Comparison of ENCODE assay signal across 8 mouse cellular contexts in genomic region chr19:32127180-32127850, GRCm38 (mm10). TPM values are rescaled to one million over a fixed set of nuclear protein-coding genes. Genes with fewer than 3 reads are reported as not detected.
DNase-seq lines count a peak whose midpoint lies in the region; ATAC-seq and TF ChIP-seq lines count a peak whose summit lies in the region.

No protein-coding gene starts in this region.

- ATAC-seq in hindbrain, postnatal 0 days = peak; percentile 64; the same call in 1 of the 2 replicates
- ATAC-seq in hindbrain, embryonic 14.5 days (ENCODE audit: low FRiP score) = no peak
- no peak for ATAC-seq in G1E (ENCODE audit: extremely low read depth, insufficient number of reproducible peaks, low FRiP score, poor library complexity, severe bottlenecking)
- peak; percentile 71 for ATAC-seq in erythroblast, adult 5-6 weeks (replicated peaks; ENCODE audit: low FRiP score, poor library complexity, severe bottlenecking)
- no peak for ATAC-seq in hindbrain, embryonic 13.5 days (ENCODE audit: low FRiP score)

- no peak overlapping the region for H3K9ac ChIP-seq in hindbrain, postnatal 0 days (replicated peaks; ENCODE audit: low read length)
- H3K9ac ChIP-seq in hindbrain, embryonic 14.5 days = no peak overlapping the region
- no peak overlapping the region for H3K9ac ChIP-seq in hindbrain, embryonic 13.5 days

- WGBS in hindbrain, postnatal 0 days = 78% methylated on average over 10 of the region's 10 CpGs
- 78% methylated on average over 10 of the region's 10 CpGs for WGBS in hindbrain, embryonic 14.5 days
- 77% methylated on average over 10 of the region's 10 CpGs for WGBS in hindbrain, embryonic 13.5 days

- no peaks in the 10 kb centered on the region for H3K36me3 ChIP-seq in hindbrain, postnatal 0 days (ENCODE audit: insufficient read depth, low read length)
- no peaks in the 10 kb centered on the region; the same call in 1 of the 2 replicates for H3K36me3 ChIP-seq in hindbrain, embryonic 14.5 days (replicated peaks; ENCODE audit: control insufficient read depth, insufficient read depth)
- peaks cover 86% of the 10 kb centered on the region for H3K36me3 ChIP-seq in G1E (replicated peaks)
- peaks cover 6% of the 10 kb centered on the region; the same call in 1 of the 2 replicates for H3K36me3 ChIP-seq in hindbrain, embryonic 13.5 days

- H3K9me3 ChIP-seq in hindbrain, postnatal 0 days (ENCODE audit: low read length) = no peaks in the 10 kb centered on the region
- no peaks in the 10 kb centered on the region for H3K9me3 ChIP-seq in hindbrain, embryonic 14.5 days (ENCODE audit: control insufficient read depth, low read length)
- H3K9me3 ChIP-seq in G1E (replicated peaks) = no peaks in the 10 kb centered on the region
- no peaks in the 10 kb centered on the region for H3K9me3 ChIP-seq in hindbrain, embryonic 13.5 days

- no peaks in the 10 kb centered on the region for H3K4me1 ChIP-seq in hindbrain, postnatal 0 days (ENCODE audit: insufficient read depth, low read length)
- H3K4me1 ChIP-seq in hindbrain, embryonic 14.5 days (replicated peaks; ENCODE audit: control insufficient read depth, insufficient read depth, low read length) = no peaks in the 10 kb centered on the region
- H3K4me1 ChIP-seq in G1E (ENCODE audit: insufficient read depth, low read depth, low read length) = 0 out of 2 replicates have a peak, but pooled peaks cover 3% of the 10 kb centered on the region
- H3K4me1 ChIP-seq in hindbrain, embryonic 13.5 days (replicated peaks) = no peaks in the 10 kb centered on the region

- H3K27ac ChIP-seq in hindbrain, postnatal 0 days = no peak overlapping the region
- no peak overlapping the region for H3K27ac ChIP-seq in hindbrain, embryonic 14.5 days
- H3K27ac ChIP-seq in hindbrain, embryonic 13.5 days = no peak overlapping the region

- H3K4me2 ChIP-seq in hindbrain, postnatal 0 days (ENCODE audit: low read depth, low read length) = no peak overlapping the region
- H3K4me2 ChIP-seq in hindbrain, embryonic 14.5 days (replicated peaks) = no peak overlapping the region
- H3K4me2 ChIP-seq in hindbrain, embryonic 13.5 days = no peak overlapping the region

- H3K27me3 ChIP-seq in hindbrain, postnatal 0 days (ENCODE audit: insufficient read depth, low read length) = no peaks in the 10 kb centered on the region
- H3K27me3 ChIP-seq in hindbrain, embryonic 14.5 days (ENCODE audit: control insufficient read depth, insufficient read depth, low read length) = no peaks in the 10 kb centered on the region
- H3K27me3 ChIP-seq in G1E (ENCODE audit: insufficient read depth, low read length) = no peaks in the 10 kb centered on the region
- no peaks in the 10 kb centered on the region for H3K27me3 ChIP-seq in hindbrain, embryonic 13.5 days

- DNase-seq in hindbrain, postnatal 0 days (ENCODE audit: low spot score) = no peak
- no peak for DNase-seq in hindbrain, embryonic 14.5 days (ENCODE audit: low spot score)
- DNase-seq in G1E (ENCODE audit: low spot score) = no peak
- peak; percentile 24 for DNase-seq in lung, postnatal 10 days
- no peak for DNase-seq in Muller cell, postnatal 12 days (ENCODE audit: inconsistent ontology term)
- no peak for DNase-seq in layer of hippocampus, adult 11-12 months (ENCODE audit: low spot score)

- H3K4me3 ChIP-seq in hindbrain, postnatal 0 days (ENCODE audit: low read length) = no peak overlapping the region
- H3K4me3 ChIP-seq in hindbrain, embryonic 14.5 days (replicated peaks; ENCODE audit: low read length) = no peak overlapping the region
- no peak overlapping the region for H3K4me3 ChIP-seq in G1E (ENCODE audit: low read depth, low read length)
- H3K4me3 ChIP-seq in hindbrain, embryonic 13.5 days = no peak overlapping the region

- peak; percentile 54 for TF ChIP-seq CTCF in hindbrain, postnatal 0 days (IDR thresholded peaks at IDR 0.05; ENCODE audit: low read depth)
- TF ChIP-seq CTCF in G1E (IDR thresholded peaks at IDR 0.05; ENCODE audit: low read depth, low read length) = peak; percentile 24

RNA-seq across cellular contexts. Expression of gene Asah2, which starts 19.3 kb away (rescaled TPM):
- 3.9 and 15.8 TPM in 2 replicates for total RNA-seq in hindbrain, postnatal 0 days (2014; rRNA removed)
- polyA plus RNA-seq in hindbrain, postnatal 0 days (2015; fragmentation: Nextera tagmentation; extraction: Ambion mirVana) = 0.82 and 0.85 TPM in 2 replicates
- polyA plus RNA-seq in hindbrain, embryonic 14.5 days (2014; fragmentation: Nextera tagmentation; extraction: Ambion mirVana) = 1.1 TPM in 2 replicates
- total RNA-seq in G1E (2014; fragmentation: Nextera tagmentation) (0.83 and 3.8 TPM in 2 replicates), G1E (2017) (0.93 and 1.5 TPM in 2 replicates)
- polyA plus RNA-seq in G1E (2012) = 0.04 and 0.07 TPM in 2 replicates
- total RNA-seq in erythroblast, adult 5-6 weeks (2015; ENCODE audit: low replicate concordance) = 0.63 TPM in 1 of 2 replicates, not detected in the other
- total RNA-seq in erythroblast, adult 5-6 weeks (2017; ENCODE audit: low replicate concordance) = 2.5 and 2.8 TPM in 2 replicates
- polyA plus RNA-seq in hindbrain, embryonic 13.5 days (2015; fragmentation: Nextera tagmentation; extraction: Ambion mirVana) = 0.79 and 1.7 TPM in 2 replicates

Comparison
In these comparisons a context has a peak if more than half of its experiments do, and no peak if none do; other contexts are left out.
1. ATAC-seq: peak in hindbrain, postnatal 0 days (single experiment) and erythroblast, adult 5-6 weeks (single experiment); none in hindbrain, embryonic 14.5 days (single experiment), G1E (single experiment) and hindbrain, embryonic 13.5 days (single experiment).